Mouse (Mus musculus): ENCODE results near the gene Prss50. TPM values are rescaled to one million over a fixed set of nuclear protein-coding genes. Genes with fewer than 3 reads are reported as not detected.
A peak's percentile ranks its signal among the peaks of the same experiment; 100 is the strongest.

The Prss50 gene
- polyA plus RNA-seq, 1 experiment from 2014 or later: 0.14 TPM

GRCm38 (mm10) chr9:110891077-110891828 lies 33.5 kb downstream of the Prss50 start:
- ATAC-seq (ENCODE audit: insufficient number of reproducible peaks, insufficient read depth, low FRiP score, low TSS enrichment, low read depth): no peak
- Histone ChIP-seq H3K4me1 (peaks cover 9% of the 10 kb centered on the region; the same call in 1 of the 2 replicates), H3K9me3 (no peaks in the 10 kb centered on the region), H3K9ac (no peak overlapping the region), H3K4me2 (no peak overlapping the region), H3K36me3 (no peaks in the 10 kb centered on the region), H3K27ac (no peak overlapping the region), H3K4me3 (no peak overlapping the region), H3K27me3 (no peaks in the 10 kb centered on the region; the same call in 1 of the 2 replicates)
- 82% methylated on average over 12 of the region's 12 CpGs for WGBS

DNA sequence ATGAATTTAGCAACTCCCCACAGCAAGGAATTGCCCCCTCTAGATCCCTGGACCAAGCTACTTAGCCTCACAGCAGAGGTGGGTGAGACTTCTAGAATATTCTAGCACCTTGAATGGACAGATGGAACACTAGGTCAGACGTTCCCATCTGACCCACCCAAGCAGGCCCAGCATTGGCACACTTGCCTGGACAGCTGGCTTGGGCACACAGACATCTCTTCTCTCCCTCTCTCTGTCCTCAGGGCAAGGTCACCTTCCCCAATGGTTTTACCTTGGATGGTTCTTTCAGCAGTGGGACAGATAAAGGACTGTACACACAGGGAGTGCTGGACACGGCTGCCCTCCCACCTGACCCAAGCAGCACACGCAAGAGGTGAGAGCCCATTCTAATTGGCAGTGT lies 34.8 kb downstream of the Prss50 start:
- ATAC-seq (ENCODE audit: insufficient number of reproducible peaks, insufficient read depth, low FRiP score, low TSS enrichment, low read depth): no peak
- peaks cover 15% of the 10 kb centered on the region; the same call in 1 of the 2 replicates for H3K4me1 ChIP-seq
- no peaks in the 10 kb centered on the region; the same call in 1 of the 2 replicates for H3K27me3 ChIP-seq

GRCm38 (mm10) chr9:110893429-110893828 lies 35.7 kb downstream of the Prss50 start:
- Histone ChIP-seq H3K4me3 (no peak overlapping the region), H3K4me2 (no peak overlapping the region), H3K9me3 (no peaks in the 10 kb centered on the region), H3K27me3 (no peaks in the 10 kb centered on the region; the same call in 1 of the 2 replicates), H3K27ac (no peak overlapping the region), H3K9ac (no peak overlapping the region), H3K4me1 (peaks cover 15% of the 10 kb centered on the region; the same call in 1 of the 2 replicates), H3K36me3 (no peaks in the 10 kb centered on the region)
- WGBS: 67% methylated on average over 10 of the region's 10 CpGs
- no peak for ATAC-seq (ENCODE audit: insufficient number of reproducible peaks, insufficient read depth, low FRiP score, low TSS enrichment, low read depth)

More for the DNA sequence above, 34.8 kb downstream of the Prss50 start:
- Histone ChIP-seq H3K27ac (no peak overlapping the region), H3K36me3 (no peaks in the 10 kb centered on the region), H3K4me2 (no peak overlapping the region), H3K9ac (no peak overlapping the region), H3K9me3 (no peaks in the 10 kb centered on the region), H3K4me3 (no peak overlapping the region)
- 89% methylated on average over 3 of the region's 3 CpGs for WGBS

- Histone ChIP-seq H3K4me2 (no peak overlapping the region), H3K27ac (no peak overlapping the region), H3K27me3 (no peaks in the 10 kb centered on the region; the same call in 1 of the 2 replicates), H3K36me3 (no peaks in the 10 kb centered on the region), H3K9me3 (no peaks in the 10 kb centered on the region), H3K4me3 (no peak overlapping the region), H3K9ac (no peak overlapping the region), H3K4me1 (peaks cover 10% of the 10 kb centered on the region; the same call in 1 of the 2 replicates)
- no peak for ATAC-seq (ENCODE audit: insufficient number of reproducible peaks, insufficient read depth, low FRiP score, low TSS enrichment, low read depth)
- WGBS: 52% methylated on average over 5 of the region's 5 CpGs
Observed at GRCm38 (mm10) chr9:110895507-110895906, 37.7 kb downstream of the Prss50 start.

DNA sequence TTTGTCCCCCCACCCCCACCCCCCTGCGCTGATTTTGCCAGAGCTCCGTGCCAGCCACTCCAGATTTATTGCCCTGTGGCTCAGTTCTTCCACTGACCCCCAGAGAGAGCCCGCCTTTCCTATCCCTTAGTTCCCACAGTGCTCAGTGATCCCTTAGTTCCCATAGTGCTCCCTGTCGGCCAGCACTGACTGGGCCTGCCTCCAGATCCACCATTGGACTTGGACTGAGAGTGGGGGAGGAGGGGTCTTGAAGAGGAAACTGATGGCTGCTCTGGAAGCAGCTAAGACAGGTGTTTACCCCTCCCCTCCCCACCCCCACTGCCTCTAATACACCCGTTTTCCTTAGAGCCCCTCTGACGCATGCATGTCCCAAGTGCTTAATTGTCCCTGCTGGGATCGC lies 38.2 kb downstream of the Prss50 start:
- ATAC-seq (ENCODE audit: insufficient number of reproducible peaks, insufficient read depth, low FRiP score, low TSS enrichment, low read depth): no peak
- Histone ChIP-seq H3K27ac (no peak overlapping the region), H3K4me3 (no peak overlapping the region), H3K9ac (no peak overlapping the region), H3K4me2 (peak overlapping the region; percentile 40), H3K9me3 (no peaks in the 10 kb centered on the region), H3K27me3 (no peaks in the 10 kb centered on the region; the same call in 1 of the 2 replicates), H3K36me3 (no peaks in the 10 kb centered on the region), H3K4me1 (peaks cover 10% of the 10 kb centered on the region; the same call in 1 of the 2 replicates)
- WGBS: 16% methylated on average over 7 of the region's 7 CpGs

DNA sequence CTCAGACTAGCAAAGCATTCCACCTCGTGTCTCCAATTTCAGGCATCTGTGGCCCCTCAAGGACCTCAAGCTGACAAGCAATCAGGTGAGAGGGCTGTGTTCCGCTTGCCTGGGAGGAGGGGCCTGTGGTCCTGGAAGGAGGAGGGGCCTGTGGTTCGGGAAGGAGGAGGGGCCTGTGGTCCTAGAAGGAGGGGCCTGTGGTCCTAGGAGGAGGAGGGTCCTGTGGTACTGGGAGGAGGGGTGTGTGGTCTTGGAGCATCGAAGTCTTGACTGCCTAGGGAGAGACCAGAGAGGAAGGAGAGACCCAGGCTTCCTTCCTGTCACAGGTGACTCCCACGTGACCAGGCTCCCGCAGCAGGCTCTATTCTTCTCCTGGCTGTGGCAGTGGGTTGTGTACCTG lies 38.8 kb downstream of the Prss50 start:
- ATAC-seq (ENCODE audit: insufficient number of reproducible peaks, insufficient read depth, low FRiP score, low TSS enrichment, low read depth): peak; percentile 6; the same call in 1 of the 2 replicates
- H3K27ac ChIP-seq: no peak overlapping the region
- H3K36me3 ChIP-seq: no peaks in the 10 kb centered on the region
- peak overlapping the region; percentile 40 for H3K4me2 ChIP-seq
- no peaks in the 10 kb centered on the region for H3K9me3 ChIP-seq
- peaks cover 10% of the 10 kb centered on the region; the same call in 1 of the 2 replicates for H3K4me1 ChIP-seq
- no peak overlapping the region for H3K9ac ChIP-seq
- no peaks in the 10 kb centered on the region; the same call in 1 of the 2 replicates for H3K27me3 ChIP-seq
- 1% methylated on average over 6 of the region's 6 CpGs for WGBS
- H3K4me3 ChIP-seq: no peak overlapping the region

GRCm38 (mm10) chr9:110899451-110900008 lies 41.8 kb downstream of the Prss50 start:
- no peaks in the 10 kb centered on the region for H3K9me3 ChIP-seq
- peaks cover 10% of the 10 kb centered on the region; the same call in 1 of the 2 replicates for H3K4me1 ChIP-seq
- no peak overlapping the region for H3K4me2 ChIP-seq
- no peak overlapping the region for H3K4me3 ChIP-seq
- 61% methylated on average over 10 of the region's 10 CpGs for WGBS
- no peaks in the 10 kb centered on the region for H3K36me3 ChIP-seq
- no peak overlapping the region for H3K9ac ChIP-seq
- H3K27me3 ChIP-seq: no peaks in the 10 kb centered on the region; the same call in 1 of the 2 replicates
- H3K27ac ChIP-seq: no peak overlapping the region
- no peak for ATAC-seq (ENCODE audit: insufficient number of reproducible peaks, insufficient read depth, low FRiP score, low TSS enrichment, low read depth)

DNA sequence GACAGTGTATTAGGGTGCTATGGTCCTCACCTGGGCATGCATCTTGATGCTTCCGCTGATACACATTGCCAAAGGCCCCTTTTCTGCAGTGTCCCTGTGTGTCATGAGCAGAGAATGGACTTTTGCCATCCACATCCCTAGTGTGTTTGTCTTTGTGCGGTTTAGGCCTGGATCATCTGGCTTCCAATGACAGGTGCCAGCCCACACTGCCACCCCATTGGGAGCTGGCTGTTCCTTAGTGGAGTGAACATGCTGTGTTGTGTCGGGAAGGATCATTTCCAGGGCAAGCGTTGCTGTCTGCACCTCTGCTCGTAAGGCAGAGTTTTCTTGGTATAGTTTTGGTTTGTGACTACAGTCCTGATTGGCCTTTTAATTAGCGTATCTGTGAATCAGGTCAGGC lies 43.4 kb downstream of the Prss50 start:
- Histone ChIP-seq H3K4me1 (peaks cover 7% of the 10 kb centered on the region; the same call in 1 of the 2 replicates), H3K9ac (no peak overlapping the region), H3K27me3 (no peaks in the 10 kb centered on the region; the same call in 1 of the 2 replicates), H3K4me2 (no peak overlapping the region), H3K27ac (no peak overlapping the region), H3K4me3 (no peak overlapping the region), H3K9me3 (no peaks in the 10 kb centered on the region), H3K36me3 (no peaks in the 10 kb centered on the region)
- 79% methylated on average over 6 of the region's 6 CpGs for WGBS
- ATAC-seq (ENCODE audit: insufficient number of reproducible peaks, insufficient read depth, low FRiP score, low TSS enrichment, low read depth): no peak

DNA sequence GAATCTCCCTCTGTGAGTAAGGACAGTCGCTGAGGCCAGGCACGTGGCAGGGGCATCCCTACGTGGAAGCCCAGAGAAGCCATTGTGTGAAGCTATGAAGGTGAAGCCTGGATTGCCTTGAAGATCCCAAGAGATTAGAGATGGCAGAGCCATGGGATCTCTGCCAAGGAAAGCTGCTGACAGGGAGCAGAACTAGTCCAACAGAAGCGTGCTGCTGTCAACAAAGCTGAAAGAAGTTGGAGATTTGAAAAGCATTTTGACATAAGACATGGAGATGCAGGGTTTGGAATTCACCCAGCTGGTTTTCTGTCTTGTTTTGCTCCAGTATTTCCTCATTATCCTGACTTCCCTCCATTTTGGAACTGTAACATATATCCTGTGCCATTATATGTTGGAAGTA lies 44.5 kb downstream of the Prss50 start:
- Histone ChIP-seq H3K4me1 (no peaks in the 10 kb centered on the region), H3K9me3 (no peaks in the 10 kb centered on the region), H3K4me3 (no peak overlapping the region), H3K4me2 (no peak overlapping the region), H3K27ac (no peak overlapping the region), H3K9ac (no peak overlapping the region), H3K36me3 (no peaks in the 10 kb centered on the region), H3K27me3 (no peaks in the 10 kb centered on the region; the same call in 1 of the 2 replicates)
- 83% methylated on average over 4 of the region's 4 CpGs for WGBS
- ATAC-seq (ENCODE audit: insufficient number of reproducible peaks, insufficient read depth, low FRiP score, low TSS enrichment, low read depth): no peak

DNA sequence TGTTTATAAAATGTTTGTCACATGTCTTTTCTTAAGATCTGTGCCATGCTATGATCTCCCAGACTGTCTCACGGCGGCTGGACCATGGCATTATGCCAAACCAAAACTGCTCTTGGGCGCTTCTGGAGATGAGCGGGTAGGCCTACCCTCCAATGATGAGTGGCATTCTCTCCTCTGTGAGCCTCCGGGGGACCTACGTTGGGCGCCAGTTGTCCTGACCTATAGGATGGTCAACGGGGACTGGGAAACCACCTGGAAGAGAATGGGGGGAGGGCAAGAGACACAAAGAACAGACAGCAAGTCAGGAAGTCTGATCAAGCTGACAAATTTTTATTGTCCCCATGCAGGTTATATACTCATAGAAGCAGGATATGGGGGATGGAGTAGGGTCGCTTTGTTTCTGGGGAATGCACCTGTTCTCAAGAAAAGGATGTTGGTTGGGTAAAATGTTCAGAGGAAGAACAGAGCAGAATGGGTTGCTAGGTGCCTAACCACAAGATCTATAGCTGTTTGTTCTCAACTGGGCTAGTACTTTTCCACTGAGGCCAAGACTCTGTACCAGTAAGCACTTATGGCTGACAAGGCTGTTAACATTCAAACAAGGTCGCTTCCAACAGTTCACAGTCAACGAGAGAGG lies 49.6 kb downstream of the Prss50 start:
- Histone ChIP-seq H3K4me3 (no peak overlapping the region), H3K36me3 (no peaks in the 10 kb centered on the region), H3K27me3 (no peaks in the 10 kb centered on the region; the same call in 1 of the 2 replicates), H3K27ac (no peak overlapping the region), H3K4me2 (no peak overlapping the region), H3K4me1 (peaks cover 6% of the 10 kb centered on the region; the same call in 1 of the 2 replicates), H3K9me3 (no peaks in the 10 kb centered on the region), H3K9ac (no peak overlapping the region)
- ATAC-seq (ENCODE audit: insufficient number of reproducible peaks, insufficient read depth, low FRiP score, low TSS enrichment, low read depth): no peak
- WGBS: 89% methylated on average over 11 of the region's 11 CpGs

GRCm38 (mm10) chr9:110907838-110908630 lies 50.3 kb downstream of the Prss50 start:
- Histone ChIP-seq H3K27me3 (no peaks in the 10 kb centered on the region; the same call in 1 of the 2 replicates), H3K36me3 (no peaks in the 10 kb centered on the region), H3K27ac (no peak overlapping the region), H3K9ac (no peak overlapping the region), H3K9me3 (no peaks in the 10 kb centered on the region), H3K4me1 (peaks cover 9% of the 10 kb centered on the region; the same call in 1 of the 2 replicates), H3K4me2 (no peak overlapping the region), H3K4me3 (no peak overlapping the region)
- no peak for ATAC-seq (ENCODE audit: insufficient number of reproducible peaks, insufficient read depth, low FRiP score, low TSS enrichment, low read depth)
- WGBS: 77% methylated on average over 4 of the region's 4 CpGs
